Mouse (Mus musculus): ENCODE measurements around the gene Gucd1. TPM values are rescaled to one million over a fixed set of nuclear protein-coding genes. Genes with fewer than 3 reads are reported as not detected.
A peak's percentile ranks its signal among the peaks of the same experiment; 100 is the strongest.

The Gucd1 gene
- polyA plus RNA-seq, 1 experiment from 2014 or later = 32.1 TPM

GRCm38 (mm10) chr10:75307130-75307529, 210.6 kb downstream of the Gucd1 start:
- no peak for DNase-seq (ENCODE audit: low spot score)
- H3K27me3 ChIP-seq (ENCODE audit: low read depth, poor library complexity, severe bottlenecking) = no peaks in the 10 kb centered on the region
- no peaks in the 10 kb centered on the region for H3K9me3 ChIP-seq (replicated peaks)
- peaks cover 90% of the 10 kb centered on the region for H3K36me3 ChIP-seq
- no peak overlapping the region for H3K27ac ChIP-seq (replicated peaks)
- peaks cover 8% of the 10 kb centered on the region; the same call in 1 of the 2 replicates for H3K4me1 ChIP-seq
- 94% methylated on average over 7 of the region's 7 CpGs for WGBS
- no peak overlapping the region for H3K4me3 ChIP-seq

GRCm38 (mm10) chr10:75304413-75304812, 213.4 kb downstream of the Gucd1 start:
- no peak for DNase-seq (ENCODE audit: low spot score)

GRCm38 (mm10) chr10:75304049-75304405, 213.7 kb downstream of the Gucd1 start:
- Histone ChIP-seq H3K36me3 (peaks cover 71% of the 10 kb centered on the region), H3K27ac (replicated peaks) (peak overlapping the region; percentile 42; the same call in 1 of the 2 replicates), H3K27me3 (ENCODE audit: low read depth, poor library complexity, severe bottlenecking) (no peaks in the 10 kb centered on the region), H3K9me3 (replicated peaks) (no peaks in the 10 kb centered on the region), H3K4me3 (no peak overlapping the region), H3K4me1 (peaks cover 8% of the 10 kb centered on the region; the same call in 1 of the 2 replicates)
- WGBS = 85% methylated on average over 5 of the region's 5 CpGs
- no peak for DNase-seq (ENCODE audit: low spot score)

More at GRCm38 (mm10) chr10:75304413-75304812, 213.4 kb downstream of the Gucd1 start:
- Histone ChIP-seq H3K4me3 (no peak overlapping the region), H3K36me3 (peaks cover 73% of the 10 kb centered on the region), H3K9me3 (replicated peaks) (no peaks in the 10 kb centered on the region), H3K27ac (replicated peaks) (peak overlapping the region; percentile 42; the same call in 1 of the 2 replicates), H3K4me1 (peaks cover 8% of the 10 kb centered on the region; the same call in 1 of the 2 replicates), H3K27me3 (ENCODE audit: low read depth, poor library complexity, severe bottlenecking) (no peaks in the 10 kb centered on the region)
- WGBS = 69% methylated on average over 6 of the region's 6 CpGs

- Histone ChIP-seq H3K27ac (replicated peaks) (no peak overlapping the region), H3K4me1 (peaks cover 8% of the 10 kb centered on the region; the same call in 1 of the 2 replicates), H3K27me3 (ENCODE audit: low read depth, poor library complexity, severe bottlenecking) (no peaks in the 10 kb centered on the region), H3K4me3 (no peak overlapping the region), H3K36me3 (peaks cover 71% of the 10 kb centered on the region), H3K9me3 (replicated peaks) (no peaks in the 10 kb centered on the region)
- no peak for DNase-seq (ENCODE audit: low spot score)
- WGBS = 90% methylated on average over 8 of the region's 8 CpGs
Measured at GRCm38 (mm10) chr10:75303324-75304048, 214.3 kb downstream of the Gucd1 start.

- 85% methylated on average over 4 of the region's 4 CpGs for WGBS
- Histone ChIP-seq H3K36me3 (peaks cover 62% of the 10 kb centered on the region), H3K4me1 (peaks cover 8% of the 10 kb centered on the region; the same call in 1 of the 2 replicates)
Measured at GRCm38 (mm10) chr10:75302536-75302935, 215.2 kb downstream of the Gucd1 start.

GRCm38 (mm10) chr10:75301937-75302336, 215.8 kb downstream of the Gucd1 start:
- WGBS = 93% methylated on average over 4 of the region's 4 CpGs
- Histone ChIP-seq H3K9me3 (replicated peaks) (no peaks in the 10 kb centered on the region), H3K27ac (replicated peaks) (no peak overlapping the region), H3K4me3 (no peak overlapping the region), H3K36me3 (peaks cover 58% of the 10 kb centered on the region), H3K4me1 (peaks cover 8% of the 10 kb centered on the region; the same call in 1 of the 2 replicates), H3K27me3 (ENCODE audit: low read depth, poor library complexity, severe bottlenecking) (no peaks in the 10 kb centered on the region)
- no peak for DNase-seq (ENCODE audit: low spot score)

More at GRCm38 (mm10) chr10:75302536-75302935, 215.2 kb downstream of the Gucd1 start:
- DNase-seq (ENCODE audit: low spot score) = no peak
- Histone ChIP-seq H3K4me3 (no peak overlapping the region), H3K27me3 (ENCODE audit: low read depth, poor library complexity, severe bottlenecking) (no peaks in the 10 kb centered on the region), H3K9me3 (replicated peaks) (no peaks in the 10 kb centered on the region), H3K27ac (replicated peaks) (no peak overlapping the region)

GRCm38 (mm10) chr10:75301195-75301806, 216.5 kb downstream of the Gucd1 start:
- Histone ChIP-seq H3K4me3 (no peak overlapping the region), H3K36me3 (peaks cover 56% of the 10 kb centered on the region), H3K4me1 (peaks cover 8% of the 10 kb centered on the region; the same call in 1 of the 2 replicates), H3K9me3 (replicated peaks) (no peaks in the 10 kb centered on the region), H3K27ac (replicated peaks) (no peak overlapping the region), H3K27me3 (ENCODE audit: low read depth, poor library complexity, severe bottlenecking) (no peaks in the 10 kb centered on the region)
- 92% methylated on average over 12 of the region's 12 CpGs for WGBS
- DNase-seq (ENCODE audit: low spot score) = no peak

Other genes starting within 250 kb of the Gucd1 start
- gene Adora2a, start 201.1 kb downstream of the Gucd1 start, polyA plus RNA-seq (2016; fragmentation: Nextera tagmentation; extraction: Ambion mirVana) = 1.5 and 2.1 TPM in 2 replicates
- gene Upb1, start 116.9 kb downstream of the Gucd1 start, polyA plus RNA-seq (2016; fragmentation: Nextera tagmentation; extraction: Ambion mirVana) = not detected in 2 replicates
- gene Snrpd3, start 421 bp downstream of the Gucd1 start, polyA plus RNA-seq (2016; fragmentation: Nextera tagmentation; extraction: Ambion mirVana) = 271 and 281 TPM in 2 replicates
- 1.6 and 3.8 TPM in 2 replicates for gene Lrrc75b, start 42.4 kb upstream of the Gucd1 start, polyA plus RNA-seq (2016; fragmentation: Nextera tagmentation; extraction: Ambion mirVana)
- gene Ggt1, start 43.6 kb upstream of the Gucd1 start, polyA plus RNA-seq (2016; fragmentation: Nextera tagmentation; extraction: Ambion mirVana) = 2.7 and 3.1 TPM in 2 replicates
- 0.56 and 1.2 TPM in 2 replicates for gene Ggt5, start 71.4 kb upstream of the Gucd1 start, polyA plus RNA-seq (2016; fragmentation: Nextera tagmentation; extraction: Ambion mirVana)
- gene Susd2, start 126.0 kb upstream of the Gucd1 start, polyA plus RNA-seq (2016; fragmentation: Nextera tagmentation; extraction: Ambion mirVana) = 1.6 and 1.9 TPM in 2 replicates
- gene Cabin1, start 246.4 kb upstream of the Gucd1 start, polyA plus RNA-seq (2016; fragmentation: Nextera tagmentation; extraction: Ambion mirVana) = 32.6 and 37.8 TPM in 2 replicates